Mouse (Mus musculus): ENCODE results near the gene Myh14. TPM values are rescaled to one million over a fixed set of nuclear protein-coding genes. Genes with fewer than 3 reads are reported as not detected.
"Not testable (repeated sequence)": the region's sequence is repeated elsewhere in the genome, so short reads cannot be mapped to it uniquely, and the experiment has no call there.

Gene Myh14
- total and polyA plus RNA-seq, 3 experiments = 0.09 to 1.5 (median 0.60) TPM

DNA sequence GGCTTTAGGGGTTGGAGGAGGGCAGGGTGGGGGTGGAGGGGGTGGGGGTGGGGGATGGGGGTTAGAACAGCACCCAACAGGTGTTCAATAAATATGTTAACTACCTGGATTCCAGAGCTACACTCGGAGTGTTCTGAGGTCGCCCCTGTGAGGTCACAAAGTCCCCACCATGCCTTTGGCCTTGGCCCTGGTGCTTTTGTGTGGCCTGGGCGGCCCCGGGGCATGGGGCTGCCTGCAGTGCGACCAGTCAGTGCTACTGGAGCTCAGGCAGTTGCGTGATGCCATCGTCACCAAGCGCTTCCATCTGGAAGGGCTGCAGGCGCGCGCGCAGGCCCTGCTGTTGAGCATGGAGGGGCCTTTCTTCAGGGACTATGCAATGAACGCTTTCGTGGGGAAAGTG, 37.9 kb upstream of the Myh14 start, which contains the start of gene Izumo2:
Gene Izumo2, plus strand, starts transcription at position 169 of the 400 bp plus-strand sequence.
- no peak within 1 kb of the TSS for H3K9ac ChIP-seq (ENCODE audit: insufficient read depth, low read depth)
- dilution Hi-C loops (cut with MboI; ENCODE audit: extremely low pct_ligation_motif_present, extremely low pct_unique_long_range_greater_than_20kb, low sequenced_read_pairs) (no loop called here), in situ Hi-C loops (cut with MboI; ENCODE audit: low pct_ligation_motif_present, low pct_unique_long_range_greater_than_20kb, low sequenced_read_pairs) (no loop called here)
- no peak for TF ChIP-seq BHLHE40 (IDR thresholded peaks at IDR 0.05; ENCODE audit: low read depth, low read length)
- no peak for TF ChIP-seq E2F4 (IDR thresholded peaks at IDR 0.05; ENCODE audit: insufficient replicate concordance, low read depth, low read length)
- no peak for TF ChIP-seq NRF1 (IDR thresholded peaks at IDR 0.05; ENCODE audit: low read depth, low read length)
- no peak for TF ChIP-seq ELF1 (IDR thresholded peaks at IDR 0.05; ENCODE audit: low read depth, low read length)
- TF ChIP-seq RCOR1 (conservative IDR thresholded peaks at IDR 0.05; ENCODE audit: low read depth, low read length) = no peak
- no peak for TF ChIP-seq SMC3 (IDR thresholded peaks at IDR 0.05; ENCODE audit: low read depth, low read length)
- no peak for TF ChIP-seq UBTF (IDR thresholded peaks at IDR 0.05; ENCODE audit: low read depth, low read length)
- no peak for TF ChIP-seq TCF12 (IDR thresholded peaks at IDR 0.05; ENCODE audit: low read depth, low read length)
- no peaks in the 10 kb centered on the region for H3K79me2 ChIP-seq (replicated peaks; ENCODE audit: control insufficient read depth, extremely low read depth, insufficient read depth, poor library complexity, severe bottlenecking)
- no peak within 1 kb of the TSS for H3K27ac ChIP-seq (ENCODE audit: insufficient read depth, low read depth)
- no peaks in the 10 kb centered on the region for H3K4me1 ChIP-seq (ENCODE audit: control insufficient read depth in 1 of 2, insufficient read depth in 2 of 2)
- no peak within 1 kb of the TSS for H3K4me3 ChIP-seq (replicated peaks in 1 of 3; ENCODE audit: low read depth in 2 of 3, low read length in 2 of 3, poor library complexity in 1 of 3)
- H3K36me3 ChIP-seq (replicated peaks in 1 of 2; ENCODE audit: control insufficient read depth in 1 of 2, insufficient read depth in 1 of 2, low read length in 1 of 2) = no peaks in the 10 kb centered on the region
- DNase-seq (ENCODE audit: extremely low read depth) = no peak
- H3K9me3 ChIP-seq (replicated peaks; ENCODE audit: low read length) = peaks cover 2% of the 10 kb centered on the region
- no peak within 1 kb of the TSS for H3K4me2 ChIP-seq (ENCODE audit: insufficient read depth, low read depth, poor library complexity, severe bottlenecking)
- peaks cover 2% of the 10 kb centered on the region for H3K27me3 ChIP-seq (replicated peaks)

DNA sequence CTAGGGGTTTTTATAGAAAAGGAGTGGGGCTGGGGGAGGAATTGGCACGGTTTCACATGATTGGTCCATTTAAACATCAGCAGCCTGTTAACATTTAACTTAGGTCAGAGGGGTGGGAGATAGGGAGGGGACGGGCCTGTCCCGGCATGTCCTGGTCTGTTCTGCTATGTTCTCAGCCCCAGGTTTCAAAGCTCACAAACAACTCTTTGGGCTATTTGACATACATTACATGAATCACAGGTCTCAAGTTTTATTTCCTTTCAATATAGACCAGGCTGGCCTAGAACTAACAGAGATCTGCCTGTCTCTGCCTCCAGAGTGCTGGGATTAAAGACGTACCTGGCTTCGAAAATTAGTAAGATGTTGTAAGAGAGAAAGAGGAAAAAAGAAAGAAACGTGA, 37.5 kb upstream of the Myh14 start:
- H3K27ac ChIP-seq (ENCODE audit: insufficient read depth, low read depth); H3K4me1 ChIP-seq (ENCODE audit: control insufficient read depth in 1 of 2, insufficient read depth in 2 of 2); H3K9me3 ChIP-seq (replicated peaks; ENCODE audit: low read length); H3K4me2 ChIP-seq (ENCODE audit: insufficient read depth, low read depth, poor library complexity, severe bottlenecking); H3K4me3 ChIP-seq (replicated peaks in 1 of 3; ENCODE audit: low read depth in 2 of 3, low read length in 2 of 3, poor library complexity in 1 of 3); H3K36me3 ChIP-seq (replicated peaks in 1 of 2; ENCODE audit: control insufficient read depth in 1 of 2, insufficient read depth in 1 of 2, low read length in 1 of 2); in situ Hi-C loops (cut with MboI; ENCODE audit: low pct_ligation_motif_present, low pct_unique_long_range_greater_than_20kb, low sequenced_read_pairs); H3K9ac ChIP-seq (ENCODE audit: insufficient read depth, low read depth); dilution Hi-C loops (cut with MboI; ENCODE audit: extremely low pct_ligation_motif_present, extremely low pct_unique_long_range_greater_than_20kb, low sequenced_read_pairs); DNase-seq (ENCODE audit: extremely low read depth); H3K27me3 ChIP-seq (replicated peaks); H3K79me2 ChIP-seq (replicated peaks; ENCODE audit: control insufficient read depth, extremely low read depth, insufficient read depth, poor library complexity, severe bottlenecking): not testable (repeated sequence)

DNA sequence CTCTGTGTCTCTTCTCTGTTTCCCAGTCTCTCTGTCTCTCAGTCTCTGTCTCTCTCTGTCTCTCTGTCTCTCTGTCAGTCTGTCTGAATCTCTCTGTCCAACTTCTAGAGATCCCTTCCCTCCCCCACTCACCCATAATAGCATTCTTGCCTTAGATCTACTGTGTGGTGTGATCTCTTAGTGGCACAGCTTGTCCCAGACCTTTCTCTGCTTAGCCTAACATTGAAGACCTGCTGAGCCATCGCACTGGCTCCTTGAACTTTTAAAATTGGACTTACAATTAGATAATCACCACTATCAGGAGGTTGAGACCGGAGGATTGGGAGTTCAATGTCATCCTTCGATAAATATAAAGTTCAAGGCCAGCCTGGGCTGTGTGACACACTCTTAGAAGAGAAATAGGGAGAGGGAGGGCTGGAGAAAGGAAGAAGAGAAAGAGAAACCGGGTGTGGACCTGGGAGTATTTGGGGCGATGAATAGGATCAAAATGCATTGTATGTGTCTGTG, 36.6 kb upstream of the Myh14 start:
- H3K9ac ChIP-seq (ENCODE audit: insufficient read depth, low read depth) = no peak overlapping the region
- no peak overlapping the region for H3K4me3 ChIP-seq (replicated peaks in 1 of 3; ENCODE audit: low read depth in 2 of 3, low read length in 2 of 3, poor library complexity in 1 of 3)
- dilution Hi-C loops (cut with MboI; ENCODE audit: extremely low pct_ligation_motif_present, extremely low pct_unique_long_range_greater_than_20kb, low sequenced_read_pairs) (no loop called here), in situ Hi-C loops (cut with MboI; ENCODE audit: low pct_ligation_motif_present, low pct_unique_long_range_greater_than_20kb, low sequenced_read_pairs) (no loop called here)
- no peak for DNase-seq (ENCODE audit: extremely low read depth)
- no peaks in the 10 kb centered on the region for H3K79me2 ChIP-seq (replicated peaks; ENCODE audit: control insufficient read depth, extremely low read depth, insufficient read depth, poor library complexity, severe bottlenecking)
- H3K4me2 ChIP-seq (ENCODE audit: insufficient read depth, low read depth, poor library complexity, severe bottlenecking) = no peak overlapping the region
- H3K36me3 ChIP-seq (replicated peaks in 1 of 2; ENCODE audit: control insufficient read depth in 1 of 2, insufficient read depth in 1 of 2, low read length in 1 of 2) = no peaks in the 10 kb centered on the region
- TF ChIP-seq CTCF (conservative IDR thresholded peaks at IDR 0.05 in 1 of 2, IDR thresholded peaks at IDR 0.05 in 1 of 2; ENCODE audit: low read depth in 2 of 2, low read length in 2 of 2) = no peak
- peaks cover 2% of the 10 kb centered on the region for H3K9me3 ChIP-seq (replicated peaks; ENCODE audit: low read length)
- no peak overlapping the region for H3K27ac ChIP-seq (ENCODE audit: insufficient read depth, low read depth)
- H3K27me3 ChIP-seq (replicated peaks) = no peaks in the 10 kb centered on the region
- H3K4me1 ChIP-seq (ENCODE audit: control insufficient read depth in 1 of 2, insufficient read depth in 2 of 2) = no peaks in the 10 kb centered on the region

Data from CH12.LX (cell line).